Mouse (Mus musculus) layer of hippocampus, adult 18-20 months (tissue): ENCODE results near the gene Wwc1. TPM values are rescaled to one million over a fixed set of nuclear protein-coding genes. Genes with fewer than 3 reads are reported as not detected.
"Not testable (repeated sequence)": the region's sequence is repeated elsewhere in the genome, so short reads cannot be mapped to it uniquely, and the experiment has no call there.

ENCODE experiments used
- DNase-seq, 2 experiments: peaks; one replicate each; pipeline ENCODE4 v3.0.0; 2022; ENCODE audit warnings: low spot score in 2 of 2
- total RNA-seq, 2 experiments: library from RNA; stranded (reverse); gene quantifications; 2 replicates each; pipeline ENCODE4 v1.2.3; 2021

The Wwc1 gene
- total RNA-seq, 2 experiments from 2014 or later = 99.4 to 107 TPM

DNA sequence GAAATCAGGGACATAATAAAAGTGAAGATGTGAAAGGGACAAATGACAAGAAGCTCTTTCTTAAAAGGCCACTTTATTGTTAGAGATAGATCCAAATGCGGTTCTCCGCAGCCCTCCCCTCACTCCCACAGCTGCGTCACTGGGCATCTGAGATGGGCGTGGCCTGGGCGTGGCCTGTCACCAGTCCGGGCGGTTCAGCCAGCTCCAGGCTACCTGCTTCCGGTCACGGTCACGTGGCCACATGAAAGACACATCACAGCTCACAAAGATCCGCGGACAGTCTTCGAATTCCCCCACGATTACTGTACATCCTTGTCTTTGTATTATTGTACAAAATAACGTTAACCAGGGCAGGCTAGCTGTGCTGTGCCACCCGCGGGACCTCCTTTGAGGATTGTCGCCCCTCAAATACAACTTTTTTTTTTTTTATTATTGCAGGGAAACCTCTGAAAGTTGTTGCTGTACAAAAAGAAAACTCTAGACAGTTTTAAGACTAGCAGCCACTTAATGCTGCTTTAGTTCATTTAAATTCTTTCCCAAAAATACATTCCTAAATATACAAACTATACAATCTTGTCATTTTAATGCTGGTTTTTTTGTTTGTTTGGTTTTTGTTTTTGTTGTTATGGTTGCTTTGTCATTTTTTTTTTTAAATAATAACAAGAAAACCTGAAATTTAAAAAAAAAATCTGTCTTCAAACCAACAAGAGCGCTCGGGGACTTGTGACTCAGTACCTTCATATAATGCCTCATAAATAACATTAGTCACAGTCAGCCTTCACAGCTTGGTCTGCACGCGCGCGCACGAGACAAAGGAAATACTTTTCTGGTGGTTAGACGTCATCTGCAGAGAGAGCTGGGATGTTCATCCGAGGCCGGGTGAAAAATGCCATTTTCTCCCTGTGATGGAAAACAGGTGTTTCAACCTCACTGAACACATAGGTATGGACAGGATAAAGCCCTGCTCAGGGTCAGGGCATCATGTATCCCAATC is 141.7 kb downstream of the Wwc1 start:
- DNase-seq = peak; percentile 33 to 72

DNA sequence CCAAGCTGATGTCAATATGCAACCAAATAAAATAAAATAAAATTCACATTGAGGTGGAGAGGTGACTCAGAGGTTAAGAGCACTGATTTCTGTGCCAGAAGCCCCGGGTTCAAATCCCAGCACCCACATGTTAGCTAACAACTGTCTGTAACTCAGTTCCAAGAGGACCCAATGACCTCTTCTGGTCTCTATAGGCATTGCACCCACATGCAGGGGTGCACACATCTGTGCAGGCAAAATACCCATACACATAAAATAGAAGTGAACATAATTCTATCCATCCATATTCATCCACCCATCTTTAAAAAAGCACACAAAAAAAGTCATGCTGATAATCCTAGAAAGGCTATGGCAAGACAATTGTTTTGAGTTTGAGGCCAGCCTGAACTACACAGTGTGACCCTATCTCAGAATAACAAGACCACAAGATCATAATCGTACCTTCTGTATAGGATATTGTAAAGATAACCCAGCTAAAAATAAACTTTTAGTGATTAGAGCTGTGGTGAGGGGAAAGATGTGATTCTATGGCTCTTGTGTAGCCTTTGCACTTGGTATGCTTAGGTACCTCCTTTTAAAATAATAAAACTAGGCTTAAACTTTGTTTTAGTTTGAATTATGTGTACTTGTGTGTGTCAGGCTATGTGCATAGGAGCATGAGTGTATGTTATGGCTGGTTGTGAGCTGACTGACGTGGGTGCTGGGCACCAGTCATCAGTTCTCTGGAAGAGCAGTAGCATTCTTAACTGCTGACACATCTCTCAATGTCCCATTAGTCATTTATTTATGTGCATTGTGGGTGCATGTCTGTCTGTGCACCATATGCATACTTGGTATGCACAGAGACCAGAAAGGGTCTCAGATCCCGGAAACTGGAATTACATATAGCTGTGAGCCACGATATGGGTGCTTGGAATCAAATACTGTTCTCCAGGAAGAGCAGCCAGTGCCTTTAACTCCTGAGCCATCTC is 142.9 kb downstream of the Wwc1 start:
- DNase-seq = no peak

DNA sequence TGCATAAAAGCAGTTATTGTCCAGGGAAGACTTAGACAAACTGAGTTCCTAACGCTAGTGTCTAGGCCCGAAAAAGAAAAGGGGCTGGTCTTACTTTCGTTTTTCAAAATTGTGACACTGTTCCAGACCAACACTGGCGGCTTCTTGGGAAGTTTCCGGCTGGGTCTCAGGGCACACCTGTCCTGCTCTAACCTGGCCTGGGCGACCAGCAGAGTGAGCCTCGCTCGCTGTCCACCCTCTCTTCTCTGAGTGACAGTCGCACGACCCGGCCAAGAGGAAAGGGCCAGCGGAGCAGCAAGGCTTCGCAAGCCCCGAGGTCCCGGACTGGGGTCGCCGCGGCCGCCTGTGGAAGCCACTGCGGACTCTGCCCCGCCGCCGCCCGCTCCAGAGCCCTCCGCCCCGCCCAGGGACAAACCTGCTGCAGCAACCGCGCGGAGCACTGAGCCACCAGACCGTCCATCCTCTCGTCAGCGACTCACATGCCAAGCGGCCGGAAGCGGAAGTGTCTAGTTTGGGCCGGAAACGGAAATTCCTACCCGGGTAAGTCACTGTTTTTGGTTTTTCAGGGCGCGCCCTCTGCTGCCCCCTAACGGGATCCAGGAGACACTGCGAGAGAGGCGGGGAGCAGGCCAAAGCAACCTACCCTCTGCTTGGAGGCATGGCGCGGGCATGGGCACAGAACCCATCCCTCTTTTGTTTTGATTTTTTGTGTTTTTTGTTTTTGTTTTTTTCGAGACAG is 146.1 kb downstream of the Wwc1 start, which contains the start of gene Rars:
TSS of gene Rars (minus strand) at position 485 of the 739 bp plus-strand sequence.
- peak; percentile 93 to 97 for DNase-seq

DNA sequence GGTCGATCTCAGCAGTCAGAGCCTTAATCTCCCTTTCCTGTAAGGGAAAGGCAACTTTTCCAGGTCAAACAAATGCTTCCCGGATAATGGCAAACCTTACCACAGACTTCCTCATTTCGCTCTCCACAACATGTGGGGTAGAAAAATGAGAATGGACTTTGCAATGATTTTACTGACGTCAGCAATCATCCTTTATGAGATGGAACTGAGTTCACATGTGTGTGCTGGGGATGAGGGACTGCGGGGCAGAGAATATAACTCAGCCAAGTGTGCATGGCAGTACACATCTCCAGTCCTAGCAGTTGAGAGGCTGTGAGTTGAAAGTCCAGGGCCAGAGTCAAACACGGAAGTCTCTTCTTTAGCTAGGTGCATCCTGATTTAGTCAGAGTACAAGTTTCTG is 147.1 kb downstream of the Wwc1 start:
- no peak for DNase-seq

- DNase-seq = no peak
These were observed 148.2 kb downstream of the Wwc1 start for GRCm38 (mm10) chr11:35832139-35832538.

DNA sequence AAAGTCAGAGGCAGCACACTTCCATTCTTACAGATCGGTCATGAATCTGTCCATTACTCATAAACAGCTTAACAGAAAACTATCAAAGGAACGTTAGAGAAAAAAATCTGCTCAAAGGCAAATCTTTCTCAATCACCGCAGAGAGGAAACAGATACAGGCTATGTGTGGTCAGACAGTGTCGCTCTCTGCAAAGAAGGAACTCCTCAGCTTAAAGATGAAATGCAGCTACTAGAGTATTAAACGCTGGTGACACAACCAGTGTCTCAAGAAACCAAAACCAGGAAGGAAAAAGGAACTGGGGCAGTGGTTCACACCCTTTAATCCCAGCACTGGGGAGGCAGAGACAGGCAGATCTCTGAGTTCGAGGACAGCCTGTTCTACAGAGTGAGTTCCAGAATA is 152.6 kb downstream of the Wwc1 start:
- no peak for DNase-seq

DNA sequence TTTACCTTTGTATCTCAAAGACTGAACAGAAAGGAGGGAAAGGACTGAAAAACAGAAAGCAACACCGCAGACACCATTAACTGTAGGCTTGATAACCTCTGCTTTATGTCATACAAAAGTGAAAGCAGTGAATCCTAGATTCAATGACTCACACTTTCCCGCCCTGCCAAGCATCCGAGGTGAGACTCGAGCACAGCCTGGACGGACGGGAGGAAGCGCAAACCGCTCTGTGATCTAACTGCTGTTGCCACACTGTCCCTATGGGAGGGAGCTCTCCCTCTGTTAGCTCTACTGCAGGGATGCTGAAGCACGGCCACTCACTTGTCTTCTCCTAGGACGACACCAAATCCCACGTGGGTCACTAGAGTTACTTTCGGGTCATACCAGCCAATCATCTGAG is 164.0 kb downstream of the Wwc1 start:
- no peak for DNase-seq

DNA sequence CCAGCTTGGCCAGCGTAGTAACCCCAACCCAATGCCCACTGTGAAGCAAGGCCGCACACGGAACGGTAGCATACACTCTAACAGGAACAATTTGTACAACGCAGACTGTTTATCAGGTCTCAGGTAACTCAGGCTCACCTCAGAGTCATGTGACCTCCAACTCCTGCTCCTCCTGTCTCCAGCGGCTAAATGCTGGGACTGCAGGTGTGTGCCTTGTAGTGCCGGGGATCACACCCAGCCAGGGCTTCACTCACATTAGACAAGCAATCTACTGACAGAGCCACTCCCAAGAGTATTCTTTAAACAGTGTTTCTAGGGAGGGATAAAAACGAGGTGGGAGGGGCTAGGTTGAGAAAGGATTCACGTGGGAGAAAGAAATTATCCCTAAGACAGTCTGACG is 168.9 kb downstream of the Wwc1 start:
- DNase-seq = no peak

- DNase-seq = no peak
These were observed 179.0 kb downstream of the Wwc1 start for GRCm38 (mm10) chr11:35801332-35801731.

- DNase-seq = peak in 1 of 2 experiments; percentile 21
These were observed 181.5 kb downstream of the Wwc1 start, which contains the start of gene Fbll1 for GRCm38 (mm10) chr11:35798874-35799273. Gene Fbll1, minus strand, starts transcription at chr11:35798884.

DNA sequence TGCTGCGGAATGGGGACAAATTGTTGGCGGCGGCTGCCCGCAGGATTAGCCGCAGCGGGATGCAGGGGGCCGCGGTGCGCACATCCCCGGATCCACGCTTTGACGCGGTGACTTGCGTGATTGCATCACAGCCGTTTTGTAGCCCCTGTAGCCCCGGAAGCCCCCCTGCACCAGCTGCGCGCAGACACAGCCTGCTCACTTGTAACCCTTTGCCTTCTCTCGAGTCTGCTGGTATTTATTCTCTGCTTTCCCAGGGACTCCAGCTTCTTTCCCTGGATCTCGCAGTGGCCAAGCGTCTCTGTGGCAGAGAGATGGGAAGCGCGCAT is 181.9 kb downstream of the Wwc1 start:
- DNase-seq = peak; percentile 74 to 85

DNA sequence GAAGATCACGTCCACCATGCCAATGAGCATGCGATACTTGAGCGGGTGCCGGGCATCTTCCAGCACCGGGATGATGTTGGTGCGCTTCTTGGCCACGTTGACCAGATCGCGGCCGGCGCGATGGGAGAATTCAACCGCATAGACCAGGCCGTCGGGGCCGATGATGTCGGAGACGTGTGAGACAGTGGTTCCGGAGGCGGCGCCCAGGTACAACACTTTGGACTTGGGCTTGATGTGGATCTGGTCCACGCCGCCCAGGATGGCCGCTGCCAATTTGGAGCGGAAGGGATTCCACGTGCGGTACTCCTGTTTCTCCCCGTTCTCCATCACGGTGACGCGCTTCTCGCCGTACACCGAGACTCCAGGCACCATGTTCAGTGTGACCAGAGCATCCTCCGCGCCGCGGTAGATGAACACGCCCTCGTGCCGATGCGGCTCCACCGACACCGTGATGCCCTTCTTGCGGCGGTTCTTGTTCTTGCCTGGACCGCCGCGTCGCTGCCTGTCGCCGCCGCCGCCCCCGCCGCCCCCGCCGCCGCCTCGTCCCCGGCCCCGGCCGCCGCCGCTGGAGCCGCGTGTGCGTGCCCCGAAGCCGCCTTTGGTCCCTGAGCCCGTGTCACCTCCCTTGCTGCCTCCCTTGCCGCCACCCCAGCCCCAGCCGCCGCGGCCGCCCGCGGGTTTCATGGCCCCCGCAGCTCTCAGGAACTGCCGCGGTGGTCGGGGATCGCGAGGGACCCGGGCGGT is 182.4 kb downstream of the Wwc1 start:
- peak; percentile 25 to 49 for DNase-seq

DNA sequence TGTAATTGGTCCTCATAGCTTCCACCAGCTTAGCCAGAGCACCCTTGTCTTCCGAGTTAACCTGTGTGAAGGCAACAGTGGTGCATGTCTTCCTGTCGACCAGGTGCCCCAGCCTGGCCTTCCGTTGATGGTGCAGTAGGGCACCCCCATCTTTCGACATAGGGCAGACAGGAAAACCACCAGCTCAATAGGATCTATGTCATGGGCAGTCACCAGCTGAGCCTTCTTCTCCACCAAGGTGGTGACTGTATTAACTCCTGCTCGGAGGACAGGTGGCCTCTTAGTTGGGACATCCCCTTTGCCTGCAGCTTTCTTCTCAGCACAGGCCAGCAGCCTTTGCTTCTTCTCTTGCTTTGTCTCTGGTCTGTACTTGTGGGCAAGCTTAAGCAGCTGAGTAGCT is 187.5 kb downstream of the Wwc1 start:
- DNase-seq = not testable (repeated sequence)

GRCm38 (mm10) chr11:35788443-35788842 is 191.9 kb downstream of the Wwc1 start:
- no peak for DNase-seq

Other genes starting within 250 kb of the Wwc1 start
- 10 to 100 TPM; 37.2 to 37.9 TPM for gene Pank3, start 211.0 kb downstream of the Wwc1 start, total RNA-seq
- gene Fbll1, start 181.6 kb downstream of the Wwc1 start, total RNA-seq = 10 to 100 TPM; 44.5 to 46.2 TPM
- 10 to 100 TPM; 51.4 to 53.5 TPM for gene Rars, start 146.0 kb downstream of the Wwc1 start, total RNA-seq